16 mouse cellular contexts compared by ENCODE assay signal in genomic region chr3:85592067-85592466, GRCm38 (mm10). TPM values are rescaled to one million over a fixed set of nuclear protein-coding genes. Genes with fewer than 3 reads are reported as not detected.
DNase-seq lines count a peak whose midpoint lies in the region; ATAC-seq and TF ChIP-seq lines count a peak whose summit lies in the region.
"Had no signal": no experiment of that assay in that cellular context is flagged by ENCODE, and none has a peak within 500 bp of the region (broad histone marks: within the 10 kb centered on the region; RNA-seq: fewer than 3 reads in every experiment).

No protein-coding gene starts in this region.

- peaks cover 20 to 40% of the 10 kb centered on the region in 2 experiments for H3K4me1 ChIP-seq in heart, embryonic 14.5 days (ENCODE audit: control insufficient read depth in 2 of 2, insufficient read depth in 2 of 2, low read length in 2 of 2)
- peaks cover 66% of the 10 kb centered on the region for H3K4me1 ChIP-seq in G1E (ENCODE audit: insufficient read depth, low read depth, low read length)
- H3K4me1 ChIP-seq in liver, embryonic 13.5 days (replicated peaks), result peaks cover 45% of the 10 kb centered on the region
- H3K4me1 ChIP-seq: embryonic facial prominence, embryonic 12.5 days; lung, embryonic 15.5 days had no signal

- no peaks in the 10 kb centered on the region for H3K9me3 ChIP-seq in heart, embryonic 14.5 days (ENCODE audit: control insufficient read depth, low read length)
- no peaks in the 10 kb centered on the region for H3K9me3 ChIP-seq in G1E (replicated peaks)
- H3K9me3 ChIP-seq in liver, embryonic 13.5 days (replicated peaks), result no peaks in the 10 kb centered on the region
- H3K9me3 ChIP-seq: embryonic facial prominence, embryonic 12.5 days; lung, embryonic 15.5 days had no signal

- no peak for DNase-seq in heart, postnatal 36 days
- DNase-seq in G1E (ENCODE audit: low spot score), result peak; percentile 47
- peak; percentile 63 for DNase-seq in brain, adult 2 months (ENCODE audit: low read depth, low spot score)
- peak; percentile 63 for DNase-seq in liver, embryonic 13.5 days
- no peak for DNase-seq in kidney, postnatal 14 days
- DNase-seq in kidney, adult 8-10 months, result no peak
- DNase-seq: cerebellum, adult 11-12 months; gastrocnemius, postnatal 25 days; kidney, adult 18-20 months; kidney, postnatal 4 days; thymus, adult 18-20 months had no signal

- no peaks in the 10 kb centered on the region for H3K27me3 ChIP-seq in heart, embryonic 14.5 days (ENCODE audit: control insufficient read depth, insufficient read depth, low read length)
- no peaks in the 10 kb centered on the region for H3K27me3 ChIP-seq in G1E (ENCODE audit: insufficient read depth, low read length)
- H3K27me3 ChIP-seq in liver, embryonic 13.5 days, result no peaks in the 10 kb centered on the region
- H3K27me3 ChIP-seq: embryonic facial prominence, embryonic 12.5 days; lung, embryonic 15.5 days had no signal

- H3K36me3 ChIP-seq in heart, embryonic 14.5 days (ENCODE audit: control insufficient read depth, insufficient read depth, low read length), result no peaks in the 10 kb centered on the region
- H3K36me3 ChIP-seq in G1E (replicated peaks), result peaks cover 41% of the 10 kb centered on the region
- no peaks in the 10 kb centered on the region for H3K36me3 ChIP-seq in liver, embryonic 13.5 days
- H3K36me3 ChIP-seq: embryonic facial prominence, embryonic 12.5 days; lung, embryonic 15.5 days had no signal

- H3K9ac ChIP-seq in heart, embryonic 14.5 days (ENCODE audit: low read length), result no peak overlapping the region
- no peak overlapping the region for H3K9ac ChIP-seq in liver, embryonic 13.5 days
- H3K9ac ChIP-seq: embryonic facial prominence, embryonic 12.5 days; hindbrain, embryonic 14.5 days; lung, embryonic 15.5 days had no signal

- peak overlapping the region; percentile 14 to 51; a peak in 1 of 4 replicates for H3K27ac ChIP-seq in heart, embryonic 14.5 days (replicated peaks in 1 of 2; ENCODE audit: control insufficient read depth in 1 of 2, insufficient read depth in 1 of 2, low read depth in 2 of 2, low read length in 2 of 2)
- no peak overlapping the region for H3K27ac ChIP-seq in liver, embryonic 13.5 days
- H3K27ac ChIP-seq: embryonic facial prominence, embryonic 12.5 days; hindbrain, embryonic 14.5 days; lung, embryonic 15.5 days had no signal

- H3K4me2 ChIP-seq in heart, embryonic 14.5 days (ENCODE audit: low read length), result peak overlapping the region; percentile 21
- H3K4me2 ChIP-seq in liver, embryonic 13.5 days, result peak overlapping the region; percentile 20; the same call in 1 of the 2 replicates
- H3K4me2 ChIP-seq: embryonic facial prominence, embryonic 12.5 days; hindbrain, embryonic 14.5 days; lung, embryonic 15.5 days had no signal

- TF ChIP-seq CTCF in G1E (IDR thresholded peaks at IDR 0.05; ENCODE audit: low read depth, low read length), result no peak

- intact Hi-C loops in heart, postnatal 36 days (cut with DNase I), result no loop called here

- 28% methylated on average over 4 of the region's 4 CpGs for WGBS in heart, embryonic 14.5 days
- WGBS in liver, embryonic 13.5 days (ENCODE audit: insufficient replicate concordance), result 22% methylated on average over 4 of the region's 4 CpGs

- no peak overlapping the region for H3K4me3 ChIP-seq in heart, embryonic 14.5 days (ENCODE audit: control insufficient read depth in 1 of 2, insufficient read depth in 1 of 2, low read depth in 1 of 2, low read length in 2 of 2)
- no peak overlapping the region for H3K4me3 ChIP-seq in G1E (ENCODE audit: low read depth, low read length)
- H3K4me3 ChIP-seq in liver, embryonic 13.5 days (replicated peaks), result no peak overlapping the region
- H3K4me3 ChIP-seq: embryonic facial prominence, embryonic 12.5 days; lung, embryonic 15.5 days had no signal

- ATAC-seq in heart, embryonic 14.5 days (ENCODE audit: insufficient number of reproducible peaks, insufficient read depth, low FRiP score, low read depth), result no peak
- ATAC-seq in G1E (ENCODE audit: extremely low read depth, insufficient number of reproducible peaks, low FRiP score, poor library complexity, severe bottlenecking), result peak; percentile 83
- peak; percentile 87 for ATAC-seq in liver, embryonic 13.5 days (ENCODE audit: low read depth)
- ATAC-seq: midbrain, embryonic 16.5 days had no signal

RNA-seq across cellular contexts. Expression of gene Gatb, which starts 18.1 kb away (rescaled TPM):
- 48.8 and 49.7 TPM in 2 replicates for polyA plus RNA-seq in heart, embryonic 14.5 days (2014; fragmentation: Nextera tagmentation; extraction: Ambion mirVana)
- 10 to 100 TPM; 43.5 to 45.2 TPM for total RNA-seq in heart, postnatal 36 days (2021)
- total RNA-seq in G1E (2014; fragmentation: Nextera tagmentation) (22.4 and 23.3 TPM in 2 replicates), G1E (2017) (18.9 and 19.5 TPM in 2 replicates)
- 2.8 and 8.4 TPM in 2 replicates for polyA plus RNA-seq in G1E (2012)
- 17.8 and 19.9 TPM in 2 replicates for polyA plus RNA-seq in liver, embryonic 13.5 days (2015; fragmentation: Nextera tagmentation; extraction: Ambion mirVana)

Comparison
In these comparisons a context has a peak if more than half of its experiments do, and no peak if none do; other contexts are left out.
1. DNase-seq: peak in G1E (single experiment), brain, adult 2 months (single experiment) and liver, embryonic 13.5 days (single experiment); none in heart, postnatal 36 days (0 of 2), kidney, postnatal 14 days (single experiment) and kidney, adult 8-10 months (0 of 2).